Mouse (Mus musculus) midbrain, embryonic 10.5 days (tissue): ENCODE measurements around the gene Popdc3. TPM values are rescaled to one million over a fixed set of nuclear protein-coding genes. Genes with fewer than 3 reads are reported as not detected.

Source experiments
- DNase-seq: peaks from one replicate; pipeline ENCODE4 v3.0.0-alpha.2; 2017; ENCODE audit warnings: low spot score
- H3K27ac ChIP-seq: fragments of 300-500 bp; sonication (generic); replicated peaks from 2 replicates; pipeline ENCODE4 v1.5.1; 2016; ENCODE audit warnings: mild to moderate bottlenecking
- H3K27me3 ChIP-seq: fragments of 300-500 bp; sonication (generic); 2 replicates; pipeline ENCODE4 v1.6.1; 2016; ENCODE audit warnings: low read depth, mild to moderate bottlenecking; ENCODE audit not compliant: poor library complexity, severe bottlenecking
- H3K36me3 ChIP-seq: fragments of 300-500 bp; sonication (generic); 2 replicates; pipeline ENCODE4 v1.6.1; 2016; ENCODE audit warnings: mild to moderate bottlenecking, moderate library complexity
- H3K4me1 ChIP-seq: fragments of 300-500 bp; sonication (generic); 2 replicates; pipeline ENCODE4 v1.6.1; 2016
- H3K4me3 ChIP-seq: fragments of 300-500 bp; sonication (generic); 2 replicates; pipeline ENCODE4 v1.5.1; 2016; ENCODE audit warnings: mild to moderate bottlenecking, moderate library complexity
- H3K9me3 ChIP-seq: fragments of 300-500 bp; sonication (generic); replicated peaks from 2 replicates; pipeline ENCODE4 v1.6.1; 2016; ENCODE audit warnings: mild to moderate bottlenecking
- WGBS: fragments of 180-500 bp; shearing (Covaris S2); methylation state at CpG from one replicate; pipeline ENCODE4 v1.1.7; 2016; 5-methylcytosine and 5-hydroxymethylcytosine counted together
- polyA plus RNA-seq: library from polyadenylated mRNA; unstranded; fragments of >200 nt; fragmentation: Nextera tagmentation; extraction: Ambion mirVana; gene quantifications from 2 replicates; pipeline ENCODE4 v1.2.1, GENCODE M21; 2016

The Popdc3 gene
- polyA plus RNA-seq, 1 experiment from 2014 or later = 0.19 TPM

GRCm38 (mm10) chr10:45154557-45155060 is 23.3 kb upstream of the Popdc3 start:
- 97% methylated on average over 14 of the region's 14 CpGs for WGBS
- Histone ChIP-seq H3K4me1 (peaks cover 10% of the 10 kb centered on the region), H3K27me3 (no peaks in the 10 kb centered on the region), H3K27ac (no peak overlapping the region), H3K36me3 (peaks cover 100% of the 10 kb centered on the region), H3K4me3 (no peak overlapping the region), H3K9me3 (no peaks in the 10 kb centered on the region)
- no peak for DNase-seq

- no peak overlapping the region for H3K4me3 ChIP-seq
- H3K4me1 ChIP-seq = peaks cover 5% of the 10 kb centered on the region; the same call in 1 of the 2 replicates
- no peaks in the 10 kb centered on the region for H3K9me3 ChIP-seq
- 91% methylated on average over 8 of the region's 8 CpGs for WGBS
- no peak overlapping the region for H3K27ac ChIP-seq
- no peaks in the 10 kb centered on the region for H3K27me3 ChIP-seq
- H3K36me3 ChIP-seq = peaks cover 10% of the 10 kb centered on the region; the same call in 1 of the 2 replicates
- no peak for DNase-seq
Measured at GRCm38 (mm10) chr10:45165851-45166250, 12.0 kb upstream of the Popdc3 start.

- Histone ChIP-seq H3K27ac (no peak overlapping the region), H3K9me3 (no peaks in the 10 kb centered on the region; the same call in 1 of the 2 replicates), H3K4me3 (no peak overlapping the region), H3K27me3 (no peaks in the 10 kb centered on the region), H3K36me3 (no peaks in the 10 kb centered on the region), H3K4me1 (peaks cover 5% of the 10 kb centered on the region; the same call in 1 of the 2 replicates)
- WGBS = 85% methylated on average over 8 of the region's 8 CpGs
- DNase-seq = no peak
Measured at GRCm38 (mm10) chr10:45173927-45174326, 4.0 kb upstream of the Popdc3 start.

GRCm38 (mm10) chr10:45174345-45174744 is 3.6 kb upstream of the Popdc3 start:
- Histone ChIP-seq H3K36me3 (no peaks in the 10 kb centered on the region), H3K4me1 (peaks cover 5% of the 10 kb centered on the region; the same call in 1 of the 2 replicates), H3K9me3 (no peaks in the 10 kb centered on the region; the same call in 1 of the 2 replicates), H3K27me3 (no peaks in the 10 kb centered on the region), H3K4me3 (no peak overlapping the region), H3K27ac (no peak overlapping the region)
- WGBS = 91% methylated on average over 3 of the region's 3 CpGs
- no peak for DNase-seq

- Histone ChIP-seq H3K27me3 (no peaks in the 10 kb centered on the region), H3K4me3 (no peak overlapping the region), H3K4me1 (no peaks in the 10 kb centered on the region), H3K27ac (no peak overlapping the region), H3K9me3 (no peaks in the 10 kb centered on the region), H3K36me3 (no peaks in the 10 kb centered on the region)
- no peak for DNase-seq
- 95% methylated on average over 4 of the region's 4 CpGs for WGBS
Measured at GRCm38 (mm10) chr10:45180677-45181326, 2.9 kb downstream of the Popdc3 start.

- Histone ChIP-seq H3K27ac (no peak overlapping the region), H3K9me3 (no peaks in the 10 kb centered on the region), H3K36me3 (no peaks in the 10 kb centered on the region), H3K4me3 (no peak overlapping the region), H3K4me1 (no peaks in the 10 kb centered on the region), H3K27me3 (no peaks in the 10 kb centered on the region)
- DNase-seq = no peak
- WGBS = 91% methylated on average over 3 of the region's 3 CpGs
Measured at GRCm38 (mm10) chr10:45181344-45181743, 3.4 kb downstream of the Popdc3 start.

- Histone ChIP-seq H3K27ac (no peak overlapping the region), H3K4me3 (no peak overlapping the region), H3K9me3 (no peaks in the 10 kb centered on the region), H3K27me3 (no peaks in the 10 kb centered on the region), H3K36me3 (no peaks in the 10 kb centered on the region), H3K4me1 (no peaks in the 10 kb centered on the region)
- WGBS = 93% methylated on average over 2 of the region's 2 CpGs
- DNase-seq = no peak
Measured at GRCm38 (mm10) chr10:45185457-45185856, 7.6 kb downstream of the Popdc3 start.

- Histone ChIP-seq H3K27me3 (no peaks in the 10 kb centered on the region), H3K27ac (no peak overlapping the region), H3K4me1 (peaks cover 5% of the 10 kb centered on the region), H3K9me3 (no peaks in the 10 kb centered on the region), H3K36me3 (no peaks in the 10 kb centered on the region), H3K4me3 (no peak overlapping the region)
- no peak for DNase-seq
- WGBS = 74% methylated on average over 14 of the region's 14 CpGs
Measured at GRCm38 (mm10) chr10:45193330-45194310, 15.7 kb downstream of the Popdc3 start.

- no peak overlapping the region for H3K27ac ChIP-seq
- DNase-seq = no peak
- H3K4me3 ChIP-seq = no peak overlapping the region
- H3K4me1 ChIP-seq = peaks cover 5% of the 10 kb centered on the region
- H3K9me3 ChIP-seq = no peaks in the 10 kb centered on the region
- 84% methylated on average over 5 of the region's 5 CpGs for whole genome bisulfite sequencing
- no peaks in the 10 kb centered on the region for H3K36me3 ChIP-seq
- H3K27me3 ChIP-seq = no peaks in the 10 kb centered on the region
Measured at GRCm38 (mm10) chr10:45194531-45194930, 16.6 kb downstream of the Popdc3 start.

GRCm38 (mm10) chr10:45204582-45204981 is 26.7 kb downstream of the Popdc3 start:
- Histone ChIP-seq H3K4me3 (no peak overlapping the region), H3K9me3 (no peaks in the 10 kb centered on the region), H3K27ac (no peak overlapping the region), H3K4me1 (no peaks in the 10 kb centered on the region), H3K36me3 (no peaks in the 10 kb centered on the region), H3K27me3 (no peaks in the 10 kb centered on the region)
- 79% methylated on average over 1 of the region's 1 CpGs for WGBS
- no peak for DNase-seq

GRCm38 (mm10) chr10:45210201-45210600 is 32.3 kb downstream of the Popdc3 start:
- H3K27me3 ChIP-seq = no peaks in the 10 kb centered on the region
- DNase-seq = no peak
- no peak overlapping the region for H3K27ac ChIP-seq
- H3K9me3 ChIP-seq = no peaks in the 10 kb centered on the region
- H3K4me1 ChIP-seq = no peaks in the 10 kb centered on the region
- H3K4me3 ChIP-seq = no peak overlapping the region
- no peaks in the 10 kb centered on the region for H3K36me3 ChIP-seq

- Histone ChIP-seq H3K4me1 (no peaks in the 10 kb centered on the region), H3K27me3 (no peaks in the 10 kb centered on the region), H3K36me3 (no peaks in the 10 kb centered on the region), H3K4me3 (no peak overlapping the region), H3K27ac (no peak overlapping the region), H3K9me3 (no peaks in the 10 kb centered on the region)
- no peak for DNase-seq
- 87% methylated on average over 7 of the region's 7 CpGs for WGBS
Measured at GRCm38 (mm10) chr10:45216676-45217075, 38.8 kb downstream of the Popdc3 start.

- H3K9me3 ChIP-seq = no peaks in the 10 kb centered on the region
- no peak overlapping the region; the same call in 1 of the 2 replicates for H3K27ac ChIP-seq
- no peak overlapping the region for H3K4me3 ChIP-seq
- no peak for DNase-seq
- no peaks in the 10 kb centered on the region for H3K27me3 ChIP-seq
- 50% methylated on average over 4 of the region's 4 CpGs for WGBS
- no peaks in the 10 kb centered on the region for H3K36me3 ChIP-seq
- peaks cover 11% of the 10 kb centered on the region for H3K4me1 ChIP-seq
Measured at GRCm38 (mm10) chr10:45229954-45230353, 52.1 kb downstream of the Popdc3 start.
